Mouse (Mus musculus) layer of hippocampus, adult 2 months (tissue): Measurements from ENCODE around the gene Abcd1. TPM values are rescaled to one million over a fixed set of nuclear protein-coding genes. Genes with fewer than 3 reads are reported as not detected.
A peak's percentile ranks its signal among the peaks of the same experiment; 100 is the strongest.

Experiments
- DNase-seq, 2 experiments: peaks; one replicate each; pipeline ENCODE4 v3.0.0; 2022; ENCODE audit warnings: low spot score in 2 of 2
- H3K27ac ChIP-seq: fragments of 200-600 bp; 2 replicates; pipeline ENCODE4 v1.8.1; 2022
- H3K4me3 ChIP-seq: fragments of 200-600 bp; 2 replicates; pipeline ENCODE4 v1.8.1; 2022; ENCODE audit warnings: mild to moderate bottlenecking
- CTCF ChIP-seq: fragments of 200-600 bp; conservative IDR thresholded peaks from 2 replicates; pipeline ENCODE4 v1.8.1; 2022; ENCODE audit warnings: antibody characterized with exemption, mild to moderate bottlenecking, moderate library complexity
- total RNA-seq, 2 experiments: library from RNA; stranded (reverse); gene quantifications; 2 replicates each; pipeline ENCODE4 v1.2.3; 2021

Abcd1 gene
- total RNA-seq, 2 experiments from 2014 or later = 11.2 to 11.8 TPM

DNA sequence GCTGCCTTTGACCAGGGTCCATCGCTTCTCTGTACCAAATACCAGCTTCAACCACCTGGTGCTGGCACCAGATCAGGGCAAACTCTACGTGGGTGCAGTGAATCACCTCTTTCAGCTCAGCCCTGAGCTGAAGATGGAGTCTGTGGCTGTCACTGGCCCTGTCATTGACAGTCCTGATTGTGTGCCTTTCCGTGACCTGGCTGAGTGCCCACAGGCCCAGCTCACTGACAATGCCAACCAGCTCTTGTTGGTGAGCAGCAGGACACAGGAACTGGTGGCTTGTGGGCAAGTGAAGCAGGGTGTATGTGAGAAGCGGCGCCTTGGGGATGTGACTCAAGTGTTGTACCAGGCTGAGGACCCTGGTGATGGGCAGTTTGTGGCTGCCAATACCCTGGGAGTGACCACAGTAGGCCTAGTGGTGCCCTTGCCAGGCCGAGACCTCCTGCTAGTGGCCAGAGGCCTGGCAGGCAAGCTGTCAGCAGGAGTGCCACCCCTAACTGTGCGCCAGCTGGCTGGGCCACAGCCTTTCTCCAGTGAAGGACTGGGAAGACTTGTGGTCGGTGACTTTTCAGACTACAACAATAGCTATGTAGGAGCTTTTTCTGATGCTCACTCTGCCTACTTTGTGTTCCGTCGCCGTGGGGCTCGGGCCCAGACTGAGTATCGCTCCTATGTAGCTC is 42.4 kb downstream of the Abcd1 start:
- Histone ChIP-seq H3K27ac (peak overlapping the region; percentile 58; the same call in 1 of the 2 replicates), H3K4me3 (no peak overlapping the region)
- peak in 1 of 2 experiments; percentile 9 for DNase-seq
- TF ChIP-seq CTCF = no peak

DNA sequence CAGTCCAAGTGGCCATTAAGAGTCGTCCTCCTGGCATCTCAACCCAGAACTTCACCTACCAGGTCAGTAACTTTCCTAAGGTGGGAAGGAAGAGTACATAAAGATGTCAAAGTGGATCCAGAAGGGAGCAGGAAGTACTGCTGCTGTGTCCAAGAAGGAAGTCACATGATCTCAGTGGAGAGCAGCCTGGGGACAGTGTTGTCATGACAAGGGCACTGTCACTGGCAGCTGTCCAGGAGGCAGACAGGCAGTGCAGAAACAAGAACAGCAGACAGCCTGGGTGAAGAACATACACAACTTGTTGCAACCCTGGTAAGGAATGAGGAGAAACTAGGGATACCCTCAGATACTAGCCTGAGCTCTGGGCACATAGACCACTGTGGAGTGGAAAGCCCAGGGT is 48.9 kb downstream of the Abcd1 start:
- no peak for DNase-seq
- Histone ChIP-seq H3K27ac (no peak overlapping the region), H3K4me3 (no peak overlapping the region)
- no peak for TF ChIP-seq CTCF

DNA sequence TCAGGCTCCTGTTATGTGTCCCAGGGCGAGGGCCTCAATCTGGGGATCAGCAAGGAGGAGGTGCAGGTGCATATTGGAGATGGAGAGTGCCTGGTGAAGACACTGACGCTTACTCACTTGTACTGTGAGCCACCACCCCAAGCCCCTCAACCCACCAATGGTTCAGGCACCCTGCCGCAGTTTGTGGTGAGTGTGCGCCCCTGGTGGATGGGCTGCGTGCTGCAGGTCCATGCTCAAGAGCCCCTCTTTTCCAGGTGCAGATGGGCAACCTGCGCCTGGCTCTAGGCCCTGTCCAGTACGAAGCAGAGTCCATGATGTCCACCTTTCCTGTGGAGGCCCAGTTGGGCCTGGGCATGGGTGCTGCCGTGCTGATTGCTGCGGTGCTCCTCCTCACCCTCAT is 50.9 kb downstream of the Abcd1 start:
- H3K27ac ChIP-seq = no peak overlapping the region
- no peak overlapping the region for H3K4me3 ChIP-seq
- DNase-seq = no peak
- peak; percentile 73 for TF ChIP-seq CTCF

DNA sequence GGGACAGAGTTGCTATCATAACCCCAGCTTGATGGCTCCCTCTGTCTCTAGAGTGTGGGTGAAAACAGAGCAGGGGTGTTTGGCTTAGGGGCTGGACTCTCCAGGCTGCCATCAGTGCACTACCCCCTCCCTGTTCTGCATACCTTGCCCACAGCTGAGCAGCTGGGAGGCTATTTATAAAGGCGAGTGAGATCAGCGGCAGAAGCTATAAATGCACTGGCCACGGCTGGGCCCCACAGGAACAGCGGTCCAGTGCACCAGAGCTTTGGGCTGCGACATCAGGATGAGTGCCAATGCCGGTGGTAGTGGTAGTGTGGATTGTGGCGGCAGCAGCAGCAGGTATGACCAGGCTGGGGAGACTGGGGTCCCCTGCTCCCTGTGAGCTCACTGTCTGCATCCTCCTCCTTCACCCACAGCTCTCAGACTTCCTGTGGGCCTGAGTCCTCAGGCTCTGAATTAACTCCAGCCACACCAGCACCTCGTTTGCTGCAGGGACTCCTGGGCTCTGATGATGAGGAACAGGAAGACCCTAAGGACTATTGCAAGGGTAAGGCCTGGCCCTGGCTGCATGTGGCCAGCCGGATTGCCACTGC is 57.9 kb downstream of the Abcd1 start, which contains the start of gene Srpk3:
Srpk3 (plus strand) TSS at position 238 of the 593 bp plus-strand sequence.
- H3K27ac ChIP-seq = peak within 1 kb of the TSS; percentile 48; the same call in 1 of the 2 replicates
- no peak for DNase-seq
- no peak within 1 kb of the TSS for H3K4me3 ChIP-seq
- TF ChIP-seq CTCF = no peak

DNA sequence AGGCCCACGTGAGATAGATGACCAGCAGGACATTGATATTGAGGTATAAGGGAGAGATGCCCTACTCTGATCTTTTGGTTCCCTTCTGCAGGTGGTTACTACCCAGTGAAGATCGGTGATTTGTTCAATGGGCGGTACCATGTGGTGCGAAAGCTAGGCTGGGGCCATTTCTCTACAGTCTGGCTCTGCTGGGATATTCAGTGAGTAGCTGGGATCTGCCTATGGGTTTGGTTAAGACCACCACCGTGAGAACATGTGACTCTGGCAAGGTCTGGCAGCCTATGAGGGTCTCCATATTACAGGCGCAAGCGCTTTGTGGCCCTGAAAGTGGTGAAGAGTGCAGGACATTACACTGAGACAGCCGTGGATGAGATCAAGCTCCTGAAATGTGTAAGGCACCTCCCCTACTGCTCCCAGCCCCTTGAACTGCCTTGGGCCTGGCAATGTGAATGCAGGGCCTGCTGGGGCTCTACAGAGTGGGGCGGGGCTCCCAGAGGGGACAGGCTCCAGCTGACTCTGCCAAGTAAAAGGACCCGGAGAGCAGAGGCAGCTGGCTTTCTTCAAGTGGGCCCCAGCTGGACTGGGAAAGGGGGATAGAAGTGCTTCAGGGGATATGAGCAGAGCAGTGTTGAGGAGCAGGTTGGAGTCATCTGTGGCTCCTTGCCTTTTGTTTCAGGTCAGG is 58.5 kb downstream of the Abcd1 start:
- DNase-seq = no peak
- Histone ChIP-seq H3K4me3 (no peak overlapping the region), H3K27ac (peak overlapping the region; percentile 48; the same call in 1 of the 2 replicates)
- no peak for TF ChIP-seq CTCF

DNA sequence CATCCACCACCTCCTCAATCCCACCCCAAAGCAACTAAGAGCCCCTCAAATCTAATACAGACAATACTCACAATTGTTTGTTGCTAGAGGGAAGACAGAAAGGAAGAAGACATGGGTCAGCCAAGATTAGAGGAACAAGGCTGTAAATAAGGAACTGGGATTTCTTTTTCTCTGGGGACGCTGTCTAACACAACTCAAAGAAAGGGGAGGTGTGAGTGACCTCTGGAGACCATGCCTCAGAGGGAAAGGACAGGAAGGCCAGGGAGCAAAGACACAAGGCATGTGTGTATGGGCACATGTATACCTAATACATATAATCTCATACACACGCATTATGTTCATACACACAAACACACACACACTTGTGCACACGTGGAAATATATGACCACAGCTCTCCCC is 65.8 kb downstream of the Abcd1 start:
- no peak overlapping the region for H3K4me3 ChIP-seq
- no peak for DNase-seq
- H3K27ac ChIP-seq = no peak overlapping the region
- no peak for TF ChIP-seq CTCF

DNA sequence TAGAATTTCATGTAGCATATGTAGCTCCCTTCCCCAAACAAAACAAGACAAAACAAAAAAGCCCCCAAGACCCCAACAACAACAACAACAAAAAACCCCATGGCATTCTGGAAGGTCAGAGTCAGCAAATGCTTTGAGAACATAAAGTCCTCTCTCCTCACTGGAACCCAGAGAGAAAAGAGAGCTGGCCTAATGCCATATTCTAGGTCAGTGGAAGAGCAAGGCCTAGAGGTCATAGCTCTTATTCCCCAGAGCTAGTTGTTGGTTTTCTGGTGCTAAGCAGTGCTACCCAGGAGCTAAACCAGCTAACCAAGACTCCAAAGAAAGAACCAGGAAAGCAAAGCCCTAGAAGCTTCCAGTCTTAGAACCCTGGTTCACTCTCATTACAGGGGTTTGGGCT is 69.3 kb downstream of the Abcd1 start:
- no peak for TF ChIP-seq CTCF
- peak overlapping the region; percentile 70 for H3K4me3 ChIP-seq
- H3K27ac ChIP-seq = peak overlapping the region; percentile 95

DNA sequence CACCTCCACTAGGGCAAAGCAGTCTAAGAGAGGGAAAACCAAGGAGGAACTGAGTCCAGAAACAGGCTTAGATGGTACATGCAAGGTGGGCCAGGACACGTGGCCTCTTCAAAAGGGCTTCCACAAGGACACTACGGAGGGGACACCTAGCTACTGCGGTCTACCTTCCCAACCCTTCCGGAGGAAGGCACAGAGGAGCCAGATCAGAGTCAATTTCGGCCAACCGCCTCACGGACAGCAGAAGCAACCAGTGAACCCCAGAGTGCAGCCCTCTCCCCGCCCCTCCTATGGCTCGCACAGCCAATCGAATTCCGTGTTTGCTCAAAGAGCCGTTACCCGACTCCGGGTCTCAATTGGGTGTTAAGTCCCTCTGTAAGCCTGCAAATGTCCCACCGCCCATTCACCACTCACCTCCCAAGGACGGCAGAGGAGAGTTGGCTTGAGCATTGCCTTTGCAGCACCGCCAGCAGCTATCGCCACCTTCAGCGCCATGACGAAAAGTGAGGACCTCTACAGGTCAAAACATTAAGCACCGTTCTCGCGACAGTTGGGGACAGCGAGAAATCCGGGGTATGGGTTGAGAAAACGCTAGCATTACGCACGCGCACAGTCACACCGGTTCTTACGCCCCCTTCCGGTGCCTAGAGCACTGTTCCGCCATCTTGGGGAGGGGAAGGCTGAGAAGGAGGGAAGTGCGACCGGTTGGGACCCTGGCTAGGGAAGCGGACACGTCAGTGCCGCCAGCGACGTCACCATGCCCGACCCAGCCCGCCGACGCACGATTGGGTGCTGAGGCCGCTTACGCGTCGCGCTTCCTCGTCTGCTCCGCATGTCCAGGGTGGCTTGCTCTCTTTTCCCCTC is 70.2 kb downstream of the Abcd1 start, which contains the start of the genes Idh3g and Ssr4:
Idh3g (minus strand) TSS at position 534 of the 861 bp plus-strand sequence.
Ssr4 (plus strand) TSS at position 665 of the 861 bp plus-strand sequence.
- TF ChIP-seq CTCF = peak; percentile 72

More for the DNA sequence above, 69.3 kb downstream of the Abcd1 start:
- DNase-seq = no peak

DNA sequence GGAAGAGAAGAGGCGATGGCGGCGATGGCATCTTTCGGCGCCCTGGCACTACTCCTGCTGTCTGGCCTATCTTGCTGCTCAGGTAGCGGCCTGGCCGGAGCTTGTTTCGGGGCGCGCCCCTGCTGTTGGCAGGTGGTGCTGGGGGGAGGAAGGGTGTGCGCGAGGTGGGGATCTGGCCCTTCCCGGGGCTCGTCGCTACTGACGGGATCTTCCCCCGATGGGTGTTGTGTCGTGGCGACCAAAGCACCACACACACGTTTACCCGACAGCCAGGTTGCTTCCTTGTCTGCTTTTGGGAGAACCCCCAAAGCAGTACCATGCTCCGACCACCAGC is 70.8 kb downstream of the Abcd1 start:
- no peak for DNase-seq
- Histone ChIP-seq H3K27ac (peak overlapping the region; percentile 90), H3K4me3 (peak overlapping the region; percentile 70)
- TF ChIP-seq CTCF = no peak

More for the DNA sequence above, 70.2 kb downstream of the Abcd1 start, which contains the start of the genes Idh3g and Ssr4:
- peak within 1 kb of the TSS; percentile 70 for H3K4me3 ChIP-seq
- DNase-seq = peak; percentile 90 to 95
- H3K27ac ChIP-seq = peak within 1 kb of the TSS; percentile 95

Other genes with a start within 250 kb of the Abcd1 start
- gene Bgn, start 233.0 kb upstream of the Abcd1 start, total RNA-seq = 10 to 100 TPM; 15.9 to 19.3 TPM
- 100 to 1,000 TPM; 156 to 158 TPM for gene Atp2b3, start 213.5 kb upstream of the Abcd1 start, total RNA-seq
- gene Dusp9, start 77.2 kb upstream of the Abcd1 start, total RNA-seq = under 1 TPM; 0.20 to 0.25 TPM
- 100 to 1,000 TPM; 113 to 125 TPM for gene Pnck, start 56.5 kb upstream of the Abcd1 start, total RNA-seq
- gene Slc6a8, start 43.4 kb upstream of the Abcd1 start, total RNA-seq = 10 to 100 TPM; 95.0 to 95.5 TPM
- 10 to 100 TPM; 72.3 to 77.8 TPM for gene Bcap31, start 422 bp upstream of the Abcd1 start, total RNA-seq
- gene Plxnb3, start 40.5 kb downstream of the Abcd1 start, total RNA-seq = 10 to 100 TPM; 11.2 to 12.1 TPM
- 1 to 10 TPM; 3.9 to 4.3 TPM for gene Srpk3, start 57.8 kb downstream of the Abcd1 start, total RNA-seq
- gene Idh3g, start 70.3 kb downstream of the Abcd1 start, total RNA-seq = 100 to 1,000 TPM; 207 to 209 TPM
- gene Ssr4, start 70.4 kb downstream of the Abcd1 start, total RNA-seq = 10 to 100 TPM; 89.1 to 94.1 TPM
- 100 to 1,000 TPM in 1 of 2 experiments, 10 to 100 TPM in 1; 93.3 to 107 TPM for gene Pdzd4, start 108.4 kb downstream of the Abcd1 start, total RNA-seq
- not detected for gene Avpr2, start 175.5 kb downstream of the Abcd1 start, total RNA-seq
- gene L1cam, start 179.5 kb downstream of the Abcd1 start, total RNA-seq = 100 to 1,000 TPM; 118 to 139 TPM
- 1 to 10 TPM; 5.3 to 7.2 TPM for gene Arhgap4, start 205.3 kb downstream of the Abcd1 start, total RNA-seq
- gene Naa10, start 205.3 kb downstream of the Abcd1 start, total RNA-seq = 10 to 100 TPM; 68.0 to 72.0 TPM
- gene Renbp, start 214.3 kb downstream of the Abcd1 start, total RNA-seq = 1 to 10 TPM; 4.5 to 6.2 TPM
- gene Hcfc1, start 249.8 kb downstream of the Abcd1 start, total RNA-seq = 10 to 100 TPM; 76.4 to 79.2 TPM